Mouse (Mus musculus) yolk sac, embryonic 10.5 days (tissue): ENCODE data around the gene Olfr411.

Experiments
- DNase-seq: peaks from one replicate; pipeline ENCODE4 v3.0.0-alpha.2; 2017; ENCODE audit warnings: low spot score

Gene Olfr411

DNA sequence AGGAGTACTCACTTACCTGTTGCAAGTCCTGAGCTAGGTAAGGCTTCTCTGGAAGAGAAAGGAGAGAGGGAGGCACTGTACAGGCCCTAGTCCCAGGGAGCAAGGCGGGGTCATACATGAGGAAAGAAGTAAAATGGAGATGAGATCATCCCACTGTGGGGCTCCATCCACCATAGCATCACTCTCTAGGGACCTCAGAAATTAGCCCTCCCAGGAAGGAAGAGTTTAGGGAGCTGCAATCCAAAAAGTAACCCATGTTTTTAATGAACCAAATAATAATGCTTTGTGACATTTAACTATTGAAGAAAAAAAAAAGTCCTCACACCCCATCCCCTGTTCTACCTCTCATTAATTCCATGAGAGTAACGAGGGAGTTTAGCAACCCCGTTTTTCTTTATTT is at the start of gene Olfr411:
TSS of gene Olfr411 (minus strand) at position 101 of the 400 bp plus-strand sequence.
- DNase-seq: no peak

DNA sequence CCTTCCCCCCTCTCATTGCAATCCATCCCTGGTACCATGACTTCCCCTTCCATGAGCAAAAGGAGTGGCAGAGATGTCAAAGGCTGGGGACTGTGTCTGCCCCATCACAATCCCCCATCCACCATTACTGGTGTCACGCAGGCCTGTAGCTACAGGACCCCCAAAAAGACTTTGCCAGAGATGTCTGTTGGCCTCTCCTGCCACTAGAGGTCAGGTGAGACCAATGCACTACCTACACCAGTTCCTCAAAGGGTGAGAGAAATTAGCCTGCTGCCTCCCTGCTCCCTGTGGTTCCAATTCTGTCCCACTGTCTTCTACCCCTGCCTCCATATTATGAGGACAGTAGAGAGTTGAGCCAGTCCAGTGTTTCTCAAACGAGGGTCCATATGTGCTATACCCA is 49.7 kb upstream of the Olfr411 start:
- DNase-seq: no peak

DNA sequence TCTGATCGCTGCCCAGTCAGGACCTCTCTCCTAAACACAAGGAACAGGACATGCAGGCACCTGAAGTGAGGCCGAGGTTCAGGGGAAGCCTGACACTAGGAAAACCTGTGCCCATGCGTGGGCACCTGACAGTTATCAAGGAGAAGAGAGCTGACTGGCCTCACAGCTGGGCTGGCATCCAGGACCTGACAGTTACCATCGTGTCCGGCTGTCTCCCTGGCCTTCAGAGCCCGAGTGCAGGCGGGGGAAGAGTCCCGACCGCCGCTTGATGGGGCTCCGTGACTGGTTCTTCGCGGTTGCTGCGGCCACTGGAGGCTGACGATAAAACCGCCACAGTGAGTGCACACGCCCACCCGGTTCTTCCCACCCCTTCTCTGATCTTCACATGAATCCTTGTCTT is 43.1 kb upstream of the Olfr411 start:
- DNase-seq: no peak

DNA sequence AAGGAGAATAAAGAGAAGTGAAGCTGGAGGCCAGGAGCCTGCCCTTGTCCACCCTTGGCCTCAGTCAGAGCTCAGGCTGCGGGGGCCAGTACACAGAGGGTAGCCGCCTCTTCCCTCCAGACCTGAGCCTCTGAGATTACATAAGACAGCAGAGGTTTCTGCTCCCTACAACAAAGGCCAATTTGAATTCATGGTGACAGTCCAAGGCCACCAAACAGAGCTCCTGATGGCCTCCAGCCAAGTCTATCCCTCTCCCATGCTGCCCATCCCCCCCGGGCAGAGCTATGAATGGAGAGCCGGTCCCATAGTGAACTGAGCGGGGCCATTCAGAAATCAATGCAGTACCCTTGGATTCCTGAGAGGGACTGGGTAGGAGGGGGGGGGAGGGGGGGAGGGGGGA is 41.0 kb upstream of the Olfr411 start:
- DNase-seq: no peak

DNA sequence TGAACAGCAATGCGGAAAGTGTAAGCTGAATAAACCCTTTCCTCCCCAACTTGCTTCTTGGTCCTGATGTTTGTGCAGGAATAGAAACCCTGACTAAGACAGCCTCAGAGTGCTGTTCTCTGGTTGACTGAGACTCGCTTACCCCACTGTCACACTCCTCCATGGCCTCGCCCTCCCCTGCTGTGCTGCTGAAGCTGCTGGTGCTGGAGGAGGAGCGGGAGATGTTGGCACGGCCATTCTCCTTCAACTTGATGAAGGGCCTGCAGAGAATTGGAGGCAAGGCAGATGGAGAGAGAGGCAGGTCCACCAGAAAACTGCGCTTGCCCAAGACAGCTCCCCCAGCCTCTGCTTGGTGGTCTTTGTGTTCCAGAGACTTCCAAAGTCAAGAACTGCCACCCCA is 40.5 kb upstream of the Olfr411 start:
- DNase-seq: no peak

DNA sequence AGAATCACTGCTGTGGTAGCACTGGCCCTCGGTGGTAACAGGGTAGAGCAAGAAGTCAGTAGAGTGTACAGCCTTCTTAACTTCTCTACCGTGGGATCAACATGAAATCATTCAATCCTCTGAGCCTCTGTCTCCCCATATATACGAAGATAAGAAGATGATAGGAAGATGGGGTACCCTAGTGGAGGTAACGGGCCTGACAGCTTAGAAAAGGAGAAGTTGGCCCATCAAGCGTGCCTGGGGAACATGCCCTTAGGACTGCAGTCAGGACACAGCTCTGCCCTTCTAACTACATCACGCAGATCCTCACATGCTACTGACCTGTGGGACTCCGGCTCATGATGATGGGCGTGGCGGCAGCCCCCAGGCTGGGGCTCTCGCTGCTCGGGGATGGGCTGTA is 39.4 kb upstream of the Olfr411 start:
- no peak for DNase-seq

DNA sequence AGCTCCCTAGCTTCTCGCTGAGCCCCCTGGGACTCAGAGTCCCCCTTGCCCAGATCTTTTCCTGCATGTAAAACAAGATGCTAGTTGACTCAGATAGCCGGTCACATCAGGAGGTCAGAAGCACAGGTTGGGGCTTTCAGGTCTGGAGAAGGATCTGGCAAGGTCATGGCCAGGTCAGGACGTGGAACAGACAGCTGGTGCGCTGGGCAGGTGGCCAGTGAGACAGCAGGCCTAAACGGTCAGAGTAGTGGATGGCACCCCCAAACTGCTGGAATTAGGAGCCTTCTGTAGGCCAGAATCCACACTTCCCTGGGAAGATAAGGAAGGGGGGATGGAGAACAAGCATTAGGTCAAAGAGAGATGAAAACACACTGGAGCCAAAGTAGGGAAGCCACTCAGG is 34.8 kb upstream of the Olfr411 start:
- no peak for DNase-seq

DNA sequence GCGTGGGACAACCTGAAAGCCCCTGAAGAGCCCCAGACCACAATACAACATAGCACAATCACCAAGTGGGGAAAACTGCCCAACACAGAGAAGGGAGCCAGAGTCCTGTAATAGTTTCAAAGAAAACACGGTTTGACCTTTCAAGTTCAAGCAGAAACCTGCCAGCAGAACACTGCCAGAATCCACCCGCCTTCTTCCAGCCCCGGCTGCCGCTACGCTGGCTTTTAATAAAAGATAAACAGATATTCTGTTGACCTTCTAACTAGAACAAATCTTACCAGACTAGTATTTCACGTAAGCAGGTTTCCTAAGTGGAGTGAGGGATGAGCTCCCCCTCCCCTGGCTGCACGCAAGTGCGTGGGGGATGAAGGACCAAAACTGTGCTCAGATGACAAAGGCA is 33.2 kb upstream of the Olfr411 start:
- DNase-seq: no peak

DNA sequence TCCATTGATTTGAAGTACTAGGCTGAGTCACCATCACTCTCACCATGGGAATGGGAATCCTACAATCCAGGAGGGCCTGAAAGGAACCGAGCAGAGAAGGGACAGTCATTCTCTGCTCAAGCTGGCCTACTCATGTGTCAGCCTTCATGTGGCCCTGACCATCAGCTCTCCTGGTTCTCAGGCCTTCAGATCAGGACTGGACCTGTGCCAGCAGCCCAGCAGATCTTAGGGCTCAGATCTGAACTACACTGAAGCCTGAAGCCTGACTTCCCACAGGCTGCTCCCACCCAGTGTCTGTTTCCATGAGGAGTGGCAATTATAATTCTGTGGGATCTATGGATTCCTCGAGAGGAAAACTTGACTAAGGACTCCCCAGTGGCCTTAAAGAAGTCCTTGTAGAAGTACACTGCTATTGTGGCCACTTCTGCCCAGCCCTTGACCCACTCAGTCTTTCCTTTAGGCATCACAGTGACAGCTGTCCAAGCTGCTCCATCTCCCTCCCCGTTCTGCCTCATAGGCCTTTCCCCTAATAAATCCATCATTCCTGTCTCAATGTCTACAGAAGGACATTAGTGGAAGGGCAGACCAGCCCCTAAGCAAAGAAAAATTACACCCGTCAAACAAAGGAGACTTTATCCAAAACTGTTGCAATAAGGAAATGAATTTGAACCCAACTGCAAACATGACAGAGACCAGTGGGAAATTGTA is 26.9 kb upstream of the Olfr411 start:
- DNase-seq: no peak

DNA sequence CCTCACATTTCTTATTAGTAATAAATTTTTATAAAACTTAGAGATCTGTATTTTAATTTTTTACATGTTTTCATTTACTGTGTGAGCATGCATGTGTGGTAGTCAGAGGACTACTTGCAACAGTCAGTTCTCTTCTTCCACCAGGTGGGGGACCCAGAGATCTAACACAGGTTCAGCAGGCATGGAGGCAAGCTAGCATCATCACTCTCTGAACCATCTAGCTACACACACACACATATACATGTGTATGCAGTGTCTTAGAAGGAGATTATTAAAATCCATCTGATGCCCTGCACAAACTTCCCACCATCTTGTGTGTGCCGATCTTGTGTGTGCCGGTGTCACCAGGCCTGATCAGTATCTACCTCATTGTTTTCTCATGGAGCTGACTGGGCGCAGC is 24.4 kb upstream of the Olfr411 start:
- DNase-seq: no peak

DNA sequence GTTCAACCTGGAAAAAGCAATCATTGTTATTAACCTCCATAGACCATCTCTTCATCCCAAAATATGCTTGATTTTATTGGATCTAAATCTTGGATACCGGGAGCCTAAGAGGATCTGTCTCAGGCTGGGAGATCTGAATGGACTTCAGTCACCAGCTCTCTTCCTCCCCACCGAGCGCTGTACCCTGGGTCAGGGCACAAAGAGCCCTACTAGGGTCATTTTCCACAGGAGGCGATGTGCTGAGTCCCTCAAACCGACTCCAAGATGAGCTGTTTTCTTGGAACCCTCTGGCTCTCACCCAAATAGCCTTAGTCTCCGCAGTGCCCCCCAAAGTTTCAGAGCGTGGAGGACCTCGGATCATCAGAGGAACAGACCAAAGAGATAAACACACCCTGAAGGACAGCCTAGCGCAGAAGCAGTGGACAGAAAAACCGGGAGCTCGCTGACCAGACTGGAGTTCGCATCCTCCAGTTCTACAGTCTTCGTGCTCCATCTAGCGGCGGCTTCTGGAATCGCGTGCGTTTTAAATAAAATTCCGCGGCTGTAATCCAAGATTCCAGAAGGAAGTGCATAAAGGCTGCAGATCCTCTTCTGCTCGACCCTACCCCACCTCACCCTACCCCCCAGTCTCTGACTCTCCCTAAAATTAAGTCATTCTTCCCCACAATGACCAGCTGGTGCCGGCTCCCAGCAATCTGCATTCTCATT is 19.1 kb upstream of the Olfr411 start:
- peak; percentile 27 for DNase-seq

DNA sequence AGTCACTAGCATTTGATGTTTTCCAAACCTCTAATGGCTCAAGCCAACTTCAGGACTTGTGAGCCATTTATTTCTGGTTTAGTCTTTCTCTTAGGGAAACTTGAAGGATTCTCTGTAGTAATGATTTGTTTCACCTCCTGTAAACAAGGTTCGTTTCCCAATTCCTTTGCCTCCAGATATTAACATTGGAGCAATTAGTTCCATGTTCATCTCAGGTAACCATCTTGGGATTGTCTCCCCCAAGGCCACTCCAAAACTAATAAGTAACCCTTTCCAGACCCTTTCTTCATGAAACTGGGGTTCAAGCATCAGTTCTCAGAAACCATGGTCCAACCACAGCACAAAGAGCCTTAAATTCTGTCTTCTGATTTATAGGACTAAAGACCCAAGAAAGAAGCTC is 9.3 kb upstream of the Olfr411 start, which contains the start of gene Olfr412:
TSS of gene Olfr412 (plus strand) at position 301 of the 400 bp plus-strand sequence.
- no peak for DNase-seq

DNA sequence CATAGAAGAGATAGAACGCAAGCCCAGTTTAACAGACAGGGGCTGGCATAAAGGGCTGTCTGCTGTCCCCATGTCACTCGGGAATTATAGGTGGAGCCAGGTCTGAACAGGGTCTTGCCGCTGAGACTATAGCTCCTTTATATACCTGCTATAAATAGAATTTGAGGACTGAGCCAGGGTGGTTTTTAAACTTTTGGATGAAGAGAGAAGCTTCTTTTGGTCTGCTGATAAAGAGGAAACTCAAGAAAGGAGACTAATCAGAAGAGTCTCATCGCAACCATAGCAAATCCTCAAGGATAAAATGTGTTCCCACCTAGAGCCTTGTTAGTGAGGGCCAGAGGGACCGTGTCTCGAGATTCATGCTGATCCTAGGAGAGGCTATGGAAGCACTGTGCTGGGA is 14.5 kb downstream of the Olfr411 start, which contains the start of gene Olfr410:
TSS of gene Olfr410 (minus strand) at position 101 of the 400 bp plus-strand sequence.
- no peak for DNase-seq

DNA sequence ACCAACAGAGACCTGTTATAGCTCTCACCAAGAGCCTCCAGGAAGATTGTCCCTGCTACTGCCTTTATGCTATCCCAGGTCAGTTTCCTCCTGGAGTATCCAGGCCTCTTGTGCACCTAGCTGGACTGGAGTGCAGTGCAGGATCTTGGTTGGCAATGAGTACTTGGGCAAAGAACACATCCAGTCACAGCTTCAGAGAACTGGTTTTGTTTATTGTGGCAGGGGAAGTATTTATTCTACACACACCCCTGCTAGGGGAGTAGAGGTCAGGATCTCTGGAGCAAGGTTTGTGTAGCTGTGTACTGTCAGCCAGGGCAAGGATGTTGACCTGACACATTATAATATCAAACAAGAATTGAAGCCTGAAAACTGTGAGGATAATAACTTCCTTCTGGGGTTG is 23.7 kb downstream of the Olfr411 start:
- no peak for DNase-seq

DNA sequence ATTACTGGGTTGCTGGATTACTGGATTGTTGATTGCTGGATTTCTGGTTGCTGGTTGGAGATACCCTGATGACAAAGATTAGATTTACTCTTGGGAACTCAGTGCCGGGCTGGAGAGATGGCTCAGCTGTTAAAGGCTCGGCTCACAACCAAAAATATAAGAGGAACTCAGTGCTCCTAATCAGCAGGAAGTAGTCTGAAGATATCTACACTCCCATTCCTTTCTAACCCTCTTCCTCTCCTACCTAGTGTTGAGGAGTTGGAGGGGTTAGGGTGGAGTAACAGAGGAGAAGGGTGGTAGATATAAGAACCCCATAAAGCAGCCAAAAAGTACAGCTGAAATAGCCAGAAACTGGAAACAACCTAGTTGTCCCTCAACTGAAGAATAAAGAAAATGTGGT is 26.4 kb downstream of the Olfr411 start:
- DNase-seq: no peak
